Mouse (Mus musculus): ENCODE data around the gene Uso1.

Uso1 gene

DNA sequence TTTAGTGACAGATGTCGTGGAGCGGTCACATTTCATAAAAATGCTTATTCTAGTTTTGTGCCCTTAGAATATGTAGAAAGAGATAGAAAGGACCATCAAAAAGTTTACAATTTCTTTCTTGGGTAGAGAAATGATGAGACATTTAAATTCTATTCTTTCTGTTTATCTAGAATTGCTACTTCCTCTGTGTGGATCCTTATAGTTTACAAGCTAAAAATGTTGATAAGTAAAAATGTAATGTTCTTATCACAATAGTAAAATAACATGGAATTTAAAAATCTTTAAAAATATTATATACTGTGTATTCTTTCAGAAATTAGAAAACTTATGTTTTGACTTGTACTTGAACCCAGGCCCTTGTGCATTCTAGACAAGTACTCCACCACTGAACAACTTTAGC is 107.2 kb downstream of the Uso1 start:
- no peak for DNase-seq

DNA sequence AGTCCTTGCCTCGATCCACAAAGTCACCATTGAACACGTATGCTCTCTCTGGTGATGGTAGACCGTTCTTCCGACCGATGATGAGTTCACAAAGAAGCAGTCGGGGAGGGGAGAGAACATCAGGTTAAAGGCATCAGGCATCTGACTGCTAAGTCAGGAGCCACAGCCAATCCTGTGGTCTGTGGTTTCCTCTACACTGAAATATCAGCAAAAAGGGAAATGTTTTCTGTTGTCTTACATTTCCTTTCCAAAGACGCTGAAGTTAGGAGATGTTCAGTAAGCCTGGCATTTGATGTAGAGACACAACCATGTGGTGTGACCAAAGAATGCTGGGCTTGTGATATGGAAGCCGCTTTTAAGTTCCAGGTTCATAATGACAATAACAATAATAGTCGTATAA is 107.7 kb downstream of the Uso1 start:
- no peak for DNase-seq

DNA sequence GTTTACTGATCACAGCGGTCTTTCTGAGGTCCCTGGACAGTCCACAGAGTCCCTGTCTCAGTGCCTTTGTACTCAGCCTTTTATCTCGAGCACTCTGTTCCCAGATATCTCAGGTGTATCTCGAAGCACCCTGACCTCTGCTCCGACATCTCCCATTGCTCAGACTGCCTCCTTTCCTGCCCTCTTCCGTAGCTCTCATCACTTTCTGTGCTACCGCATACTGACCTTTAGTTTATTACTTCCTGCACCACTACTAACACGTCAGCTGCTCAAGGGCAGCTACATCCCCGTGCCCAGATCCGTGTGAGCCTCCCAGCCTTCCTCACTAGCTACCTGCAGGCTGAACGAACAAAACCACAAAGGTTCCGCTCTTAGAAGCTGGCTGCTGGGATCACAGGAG is 110.9 kb downstream of the Uso1 start:
- no peak for DNase-seq

DNA sequence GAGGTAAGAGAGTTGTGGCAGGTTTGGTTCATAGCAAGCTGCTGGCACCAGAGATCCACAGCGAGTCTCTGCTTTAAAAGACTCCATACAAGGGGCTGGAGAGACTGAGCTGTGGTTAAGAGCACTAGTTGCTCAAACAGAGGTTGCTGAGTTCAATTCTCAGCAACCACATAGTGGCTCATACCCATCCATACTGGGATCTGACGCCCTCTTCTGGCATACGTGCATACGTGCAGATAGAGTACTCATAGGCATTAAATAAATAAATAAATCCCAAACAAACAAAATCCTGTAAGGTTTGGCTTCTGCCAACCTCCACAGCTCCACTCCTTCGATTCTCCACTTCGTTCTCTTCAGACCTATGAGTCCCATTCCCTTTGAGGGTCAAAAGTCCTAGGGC is 114.3 kb downstream of the Uso1 start:
- no peak for DNase-seq

Data from embryo, embryonic 11 days (tissue).